Mouse (Mus musculus) embryonic facial prominence, embryonic 14.5 days (tissue): ENCODE measurements around the gene Vmn1r228. TPM values are rescaled to one million over a fixed set of nuclear protein-coding genes. Genes with fewer than 3 reads are reported as not detected.

ENCODE experiments used
- ATAC-seq: fragments of 200-750 bp; cut with Nextera tagmentation; 2 replicates; pipeline ENCODE4 v1.8.0; 2017; ENCODE audit warnings: low read depth, moderate number of reproducible peaks, moderate TSS enrichment
- DNase-seq: peaks from one replicate; pipeline ENCODE4 v3.0.0-alpha.2; 2015; ENCODE audit warnings: low spot score
- H3K27ac ChIP-seq: fragments of 300-500 bp; sonication (generic); replicated peaks from 2 replicates; pipeline ENCODE4 v1.5.1; 2014; ENCODE audit warnings: low read depth, mild to moderate bottlenecking, low read length, moderate library complexity
- H3K27me3 ChIP-seq: fragments of 300-500 bp; sonication (generic); replicated peaks from 2 replicates; pipeline ENCODE4 v1.6.1; 2014; ENCODE audit warnings: low read length; ENCODE audit not compliant: control insufficient read depth, insufficient read depth
- H3K36me3 ChIP-seq: fragments of 300-500 bp; sonication (generic); 2 replicates; pipeline ENCODE4 v1.6.1; 2014; ENCODE audit warnings: low read length, mixed read lengths; ENCODE audit not compliant: control insufficient read depth, insufficient read depth
- H3K4me1 ChIP-seq: fragments of 300-500 bp; sonication (generic); 2 replicates; pipeline ENCODE4 v1.6.1; 2014; ENCODE audit warnings: antibody characterized with exemption, low read length; ENCODE audit not compliant: control insufficient read depth, insufficient read depth
- H3K4me2 ChIP-seq: fragments of 300-500 bp; sonication (generic); 2 replicates; pipeline ENCODE4 v1.6.1; 2014; ENCODE audit warnings: low read depth, mild to moderate bottlenecking, low read length, moderate library complexity, mixed read lengths
- H3K4me3 ChIP-seq: fragments of 300-500 bp; sonication (generic); 2 replicates; pipeline ENCODE4 v1.5.1; 2014; ENCODE audit warnings: low read depth, mild to moderate bottlenecking, low read length
- H3K9ac ChIP-seq: fragments of 300-500 bp; sonication (generic); 2 replicates; pipeline ENCODE4 v1.6.1; 2014; ENCODE audit warnings: low read depth, mild to moderate bottlenecking, low read length, moderate library complexity, mixed read lengths
- H3K9me3 ChIP-seq: fragments of 300-500 bp; sonication (generic); 2 replicates; pipeline ENCODE4 v1.6.1; 2016; ENCODE audit warnings: low read length; ENCODE audit not compliant: control insufficient read depth
- WGBS: fragments of 180-500 bp; shearing (Covaris S2); extraction: QIAGEN DNeasy Blood & Tissue Kit; methylation state at CpG from one replicate; pipeline ENCODE4 v1.1.7; 2014; 5-methylcytosine and 5-hydroxymethylcytosine counted together
- polyA plus RNA-seq: library from polyadenylated mRNA; unstranded; fragments of >200 nt; fragmentation: Nextera tagmentation; extraction: Ambion mirVana; gene quantifications from 2 replicates; pipeline ENCODE4 v1.2.1, GENCODE M21; 2014

The Vmn1r228 gene
- not detected in 2 replicates for polyA plus RNA-seq

GRCm38 (mm10) chr17:20786057-20786456 lies at the start of gene Vmn1r228:
Gene Vmn1r228, minus strand, starts transcription at chr17:20786157.
- Histone ChIP-seq H3K4me2 (no peak within 1 kb of the TSS), H3K4me1 (no peaks in the 10 kb centered on the region), H3K9me3 (0 out of 2 replicates have a peak, but pooled peaks cover 9% of the 10 kb centered on the region), H3K27me3 (no peaks in the 10 kb centered on the region), H3K36me3 (no peaks in the 10 kb centered on the region), H3K27ac (no peak within 1 kb of the TSS), H3K9ac (no peak within 1 kb of the TSS), H3K4me3 (no peak within 1 kb of the TSS)
- ATAC-seq (no peak), DNase-seq (no peak)

GRCm38 (mm10) chr17:20811255-20811654 lies 25.3 kb upstream of the Vmn1r228 start, which contains the start of gene Vmn1r229:
Gene Vmn1r229, plus strand, starts transcription at chr17:20811555.
- H3K4me2 ChIP-seq, result no peak within 1 kb of the TSS
- ATAC-seq (no peak), DNase-seq (no peak)
- H3K4me3 ChIP-seq, result no peak within 1 kb of the TSS
- no peak within 1 kb of the TSS for H3K27ac ChIP-seq
- no peaks in the 10 kb centered on the region for H3K9me3 ChIP-seq
- H3K9ac ChIP-seq, result no peak within 1 kb of the TSS
- no peaks in the 10 kb centered on the region for H3K36me3 ChIP-seq
- 58% methylated on average over 1 of the region's 1 CpGs for WGBS
- H3K27me3 ChIP-seq, result no peaks in the 10 kb centered on the region
- no peaks in the 10 kb centered on the region for H3K4me1 ChIP-seq

- 47% methylated on average over 1 of the region's 1 CpGs for WGBS
- ATAC-seq, result no peak
- no peaks in the 10 kb centered on the region for H3K36me3 ChIP-seq
- H3K27ac ChIP-seq, result no peak within 1 kb of the TSS
- H3K9me3 ChIP-seq, result peaks cover 4% of the 10 kb centered on the region; the same call in 1 of the 2 replicates
- no peaks in the 10 kb centered on the region for H3K27me3 ChIP-seq
- H3K4me2 ChIP-seq, result no peak within 1 kb of the TSS
- no peak within 1 kb of the TSS for H3K4me3 ChIP-seq
- no peak for DNase-seq
- no peaks in the 10 kb centered on the region for H3K4me1 ChIP-seq
- no peak within 1 kb of the TSS for H3K9ac ChIP-seq
These were observed 56.4 kb downstream of the Vmn1r228 start, which contains the start of gene Vmn1r227 for GRCm38 (mm10) chr17:20729543-20729942. Gene Vmn1r227, plus strand, starts transcription at chr17:20729843.

Other genes with a start within 250 kb of the Vmn1r228 start
- gene Vmn2r109, start 221.4 kb downstream of the Vmn1r228 start, polyA plus RNA-seq, result not detected in 2 replicates
- gene Vmn2r110, start 189.7 kb downstream of the Vmn1r228 start, polyA plus RNA-seq, result 0.03 and 0.05 TPM in 2 replicates
- not detected in 2 replicates for gene Fpr-rs3, start 161.3 kb downstream of the Vmn1r228 start, polyA plus RNA-seq
- not detected in 2 replicates for gene Vmn1r226, start 103.3 kb downstream of the Vmn1r228 start, polyA plus RNA-seq
- not detected in 2 replicates for gene Vmn1r227, start 56.3 kb downstream of the Vmn1r228 start, polyA plus RNA-seq
- 0.07 TPM in 1 of 2 replicates, not detected in the other for gene Vmn1r229, start 25.4 kb upstream of the Vmn1r228 start, polyA plus RNA-seq
- gene Vmn1r230, start 54.3 kb upstream of the Vmn1r228 start, polyA plus RNA-seq, result not detected in 2 replicates
- not detected in 2 replicates for gene Vmn1r231, start 118.9 kb upstream of the Vmn1r228 start, polyA plus RNA-seq
- gene Vmn1r232, start 133.6 kb upstream of the Vmn1r228 start, polyA plus RNA-seq, result not detected in 2 replicates
- gene Ppp2r1a, start 159.2 kb upstream of the Vmn1r228 start, polyA plus RNA-seq, result 335 and 378 TPM in 2 replicates
- not detected in 2 replicates for gene Vmn1r233, start 210.3 kb upstream of the Vmn1r228 start, polyA plus RNA-seq
- 15.2 and 18.5 TPM in 2 replicates for gene Zfp160, start 222.7 kb upstream of the Vmn1r228 start, polyA plus RNA-seq